Mouse (Mus musculus): ENCODE results near the gene Rin2. TPM values are rescaled to one million over a fixed set of nuclear protein-coding genes. Genes with fewer than 3 reads are reported as not detected.

The Rin2 gene
- polyA plus RNA-seq, 1 experiment from 2014 or later = 55.2 TPM

DNA sequence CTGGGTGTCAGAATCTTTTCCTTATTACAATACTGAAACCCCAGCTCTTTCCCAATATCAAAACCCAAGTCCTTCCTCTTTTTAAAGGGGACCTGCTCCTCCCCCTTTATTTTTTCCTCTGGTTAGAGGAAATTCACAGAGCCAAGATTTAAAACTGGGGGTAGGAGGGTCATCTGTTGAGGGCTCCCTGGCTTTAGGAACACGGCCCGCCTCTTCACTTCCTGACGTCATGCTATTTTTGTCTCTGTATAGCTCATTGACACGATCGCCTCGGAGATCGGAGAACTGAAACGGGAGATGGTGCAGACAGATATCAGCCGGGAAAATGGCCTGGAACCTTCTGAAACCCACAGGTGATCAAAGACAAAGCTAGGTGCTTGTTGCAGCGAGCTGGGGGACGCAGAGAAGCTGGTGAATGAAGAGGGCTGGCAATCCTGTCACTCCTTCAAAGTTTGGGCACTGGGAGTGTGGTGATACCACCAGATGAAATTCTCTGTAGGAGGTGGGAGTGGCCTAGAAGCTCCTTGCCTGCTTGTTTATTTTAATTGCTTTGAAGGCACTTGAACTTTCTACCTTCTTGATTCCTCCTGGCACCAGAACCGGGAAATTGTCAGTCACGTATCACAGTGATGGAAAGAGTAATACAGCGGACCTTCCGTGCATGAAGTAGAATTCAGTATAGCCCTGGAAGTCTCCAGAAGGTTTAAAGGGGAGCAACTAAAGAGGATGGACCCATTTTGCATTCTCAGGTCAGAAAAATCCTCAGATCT is 147.2 kb downstream of the Rin2 start:
- Histone ChIP-seq H3K9me3 (ENCODE audit: low read length) (no peaks in the 10 kb centered on the region), H3K4me2 (replicated peaks; ENCODE audit: low read depth, low read length) (peak overlapping the region; percentile 45), H3K27me3 (replicated peaks; ENCODE audit: insufficient read depth, low read length) (no peaks in the 10 kb centered on the region), H3K4me3 (ENCODE audit: low read depth, low read length) (peak overlapping the region; percentile 24), H3K9ac (replicated peaks; ENCODE audit: low read depth) (peak overlapping the region; percentile 16; the same call in 1 of the 2 replicates), H3K27ac (ENCODE audit: low read length) (peak overlapping the region; percentile 77), H3K4me1 (ENCODE audit: insufficient read depth, low read depth, low read length) (peaks cover 5% of the 10 kb centered on the region; the same call in 1 of the 2 replicates), H3K36me3 (ENCODE audit: insufficient read depth, low read length) (no peaks in the 10 kb centered on the region)
- peak; percentile 91 for DNase-seq (ENCODE audit: low spot score)
- WGBS = 34% methylated on average over 15 of the region's 15 CpGs
- ATAC-seq = peak; percentile 64
- no peak; the same call in 1 of the 2 replicates for TF ChIP-seq EP300 (IDR thresholded peaks at IDR 0.05)
- no peak for TF ChIP-seq CTCF (IDR thresholded peaks at IDR 0.05)

DNA sequence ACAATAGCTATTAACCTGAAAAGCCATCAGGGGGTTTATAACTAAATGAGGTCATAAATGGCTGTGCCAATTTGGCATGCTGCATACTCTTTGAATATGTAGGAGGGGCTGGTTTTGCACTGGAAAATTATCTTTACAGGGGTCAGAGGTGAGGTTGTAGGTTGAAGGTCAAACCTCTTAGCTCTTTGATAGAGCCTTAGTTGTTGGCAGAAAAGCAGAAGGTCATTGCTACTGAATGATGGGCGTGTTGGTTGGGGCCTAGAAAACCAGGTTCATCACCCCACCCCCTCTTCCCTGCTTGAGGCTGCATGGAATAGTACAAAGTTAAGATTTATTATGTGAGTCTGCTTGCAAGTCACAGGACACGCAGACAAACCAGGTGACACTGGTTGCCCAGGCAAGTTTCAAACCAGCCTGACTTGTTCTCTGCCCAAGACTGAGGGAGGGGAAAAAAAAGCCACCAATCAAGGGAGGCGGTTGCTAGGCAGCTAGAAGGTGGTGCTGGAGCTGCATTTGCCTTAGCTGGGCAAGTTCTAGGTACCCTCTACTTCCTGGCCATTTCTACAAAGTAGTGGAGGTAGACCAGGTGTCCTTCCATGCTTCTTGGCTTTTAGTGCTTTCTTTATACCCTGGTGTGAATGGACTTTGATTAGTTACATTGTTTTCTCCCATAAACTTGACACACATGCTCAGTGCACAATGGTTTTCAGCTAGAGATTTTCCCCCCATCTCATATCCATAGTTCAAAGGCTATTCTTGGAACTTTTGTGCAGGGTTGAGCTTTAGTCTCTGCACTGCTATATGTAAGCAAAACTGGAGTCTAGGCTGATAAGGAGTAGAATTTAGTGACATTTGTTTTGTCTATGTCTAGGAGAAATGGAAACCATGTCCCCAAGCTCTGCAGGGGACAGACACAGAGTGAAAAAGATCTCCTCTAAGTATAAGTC is 148.0 kb downstream of the Rin2 start:
- Histone ChIP-seq H3K4me1 (ENCODE audit: insufficient read depth, low read depth, low read length) (peaks cover 5% of the 10 kb centered on the region; the same call in 1 of the 2 replicates), H3K9ac (replicated peaks; ENCODE audit: low read depth) (0 out of 2 replicates have a peak overlapping the region, but pooled peaks have one; percentile 16), H3K4me2 (replicated peaks; ENCODE audit: low read depth, low read length) (peak overlapping the region; percentile 45; the same call in 1 of the 2 replicates), H3K9me3 (ENCODE audit: low read length) (no peaks in the 10 kb centered on the region), H3K36me3 (ENCODE audit: insufficient read depth, low read length) (no peaks in the 10 kb centered on the region), H3K27ac (ENCODE audit: low read length) (peak overlapping the region; percentile 77; the same call in 1 of the 2 replicates), H3K4me3 (ENCODE audit: low read depth, low read length) (no peak overlapping the region; the same call in 1 of the 2 replicates), H3K27me3 (replicated peaks; ENCODE audit: insufficient read depth, low read length) (no peaks in the 10 kb centered on the region)
- 65% methylated on average over 3 of the region's 3 CpGs for WGBS
- TF ChIP-seq EP300 (IDR thresholded peaks at IDR 0.05) (0 out of 2 replicates have a peak, but pooled peaks have one; percentile 8), CTCF (IDR thresholded peaks at IDR 0.05) (no peak)
- ATAC-seq (peak; percentile 77), DNase-seq (ENCODE audit: low spot score) (peak; percentile 75)

DNA sequence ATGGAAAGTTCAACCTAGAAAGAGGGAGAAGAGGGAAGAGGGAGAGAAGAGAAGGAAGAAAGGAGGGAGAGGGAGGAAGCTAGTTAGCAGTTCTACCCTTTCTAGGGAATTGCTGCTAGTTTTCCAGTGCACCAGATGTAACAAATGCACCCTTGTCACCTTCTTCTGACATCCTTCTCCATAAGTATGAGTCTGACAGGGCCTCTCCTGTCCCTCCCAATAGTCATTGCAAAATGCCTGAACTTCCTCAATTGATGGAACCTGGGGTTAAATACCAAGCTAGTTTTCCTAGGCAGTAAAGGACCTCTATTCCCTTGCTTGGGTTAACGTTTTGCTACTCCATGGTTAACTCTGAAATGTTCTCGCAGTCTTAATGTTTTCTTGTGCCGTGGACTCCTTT is 149.7 kb downstream of the Rin2 start:
- DNase-seq (ENCODE audit: low spot score) = peak; percentile 28

DNA sequence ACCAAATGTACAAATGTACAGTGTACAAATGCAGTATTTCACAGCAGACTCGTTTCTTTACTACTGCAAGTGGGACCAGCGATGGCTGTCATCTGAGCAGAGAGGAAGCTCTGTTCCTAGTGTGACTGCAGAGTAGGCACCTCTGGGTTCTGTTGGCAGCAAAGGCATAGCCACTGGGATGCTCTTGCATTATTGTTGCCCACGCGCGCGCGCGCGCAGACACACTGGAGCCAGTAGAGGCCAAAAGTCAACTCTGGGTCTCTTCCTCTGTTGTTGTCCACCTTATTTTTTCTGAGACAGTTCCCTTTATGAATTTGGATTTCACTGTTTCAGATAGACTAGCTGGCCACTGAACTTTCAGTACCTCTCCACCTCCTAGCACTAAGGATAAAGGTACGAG is 150.2 kb downstream of the Rin2 start:
- no peak overlapping the region for H3K4me3 ChIP-seq (ENCODE audit: low read depth, low read length)
- WGBS = 97% methylated on average over 10 of the region's 10 CpGs
- H3K27me3 ChIP-seq (replicated peaks; ENCODE audit: insufficient read depth, low read length) = no peaks in the 10 kb centered on the region
- no peak for ATAC-seq
- H3K4me1 ChIP-seq (ENCODE audit: insufficient read depth, low read depth, low read length) = peaks cover 5% of the 10 kb centered on the region; the same call in 1 of the 2 replicates
- DNase-seq (ENCODE audit: low spot score) = no peak
- no peak overlapping the region for H3K9ac ChIP-seq (replicated peaks; ENCODE audit: low read depth)
- H3K27ac ChIP-seq (ENCODE audit: low read length) = no peak overlapping the region
- no peak overlapping the region for H3K4me2 ChIP-seq (replicated peaks; ENCODE audit: low read depth, low read length)
- H3K36me3 ChIP-seq (ENCODE audit: insufficient read depth, low read length) = no peaks in the 10 kb centered on the region
- no peak for TF ChIP-seq CTCF (IDR thresholded peaks at IDR 0.05)
- no peak for TF ChIP-seq EP300 (IDR thresholded peaks at IDR 0.05)
- H3K9me3 ChIP-seq (ENCODE audit: low read length) = no peaks in the 10 kb centered on the region

More for the DNA sequence above, 149.7 kb downstream of the Rin2 start:
- Histone ChIP-seq H3K36me3 (ENCODE audit: insufficient read depth, low read length) (no peaks in the 10 kb centered on the region), H3K4me2 (replicated peaks; ENCODE audit: low read depth, low read length) (no peak overlapping the region), H3K9ac (replicated peaks; ENCODE audit: low read depth) (no peak overlapping the region), H3K27ac (ENCODE audit: low read length) (no peak overlapping the region), H3K27me3 (replicated peaks; ENCODE audit: insufficient read depth, low read length) (no peaks in the 10 kb centered on the region), H3K4me3 (ENCODE audit: low read depth, low read length) (no peak overlapping the region), H3K4me1 (ENCODE audit: insufficient read depth, low read depth, low read length) (peaks cover 5% of the 10 kb centered on the region; the same call in 1 of the 2 replicates), H3K9me3 (ENCODE audit: low read length) (no peaks in the 10 kb centered on the region)
- WGBS = 86% methylated on average over 3 of the region's 3 CpGs
- ATAC-seq = no peak
- no peak for TF ChIP-seq CTCF (IDR thresholded peaks at IDR 0.05)
- no peak for TF ChIP-seq EP300 (IDR thresholded peaks at IDR 0.05)

DNA sequence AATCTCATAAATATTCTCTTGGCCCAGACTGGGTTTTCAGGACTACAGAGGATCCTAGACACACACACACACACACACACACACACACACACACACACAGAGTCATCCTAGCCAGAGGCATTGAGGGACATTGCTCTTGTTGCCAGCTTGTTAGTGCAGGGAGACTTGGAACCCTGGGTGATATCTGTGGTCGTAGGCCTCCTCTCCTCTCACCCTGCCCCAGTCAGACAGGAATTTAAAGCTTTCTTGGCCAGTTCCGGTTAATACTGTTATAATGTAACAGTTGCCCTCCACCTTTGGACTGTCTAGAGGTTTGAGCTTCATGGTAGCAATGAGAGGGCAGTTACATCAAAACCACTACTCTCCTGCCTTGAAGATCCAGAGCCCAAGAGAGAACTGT is 152.9 kb downstream of the Rin2 start:
- TF ChIP-seq CTCF (IDR thresholded peaks at IDR 0.05) (no peak), EP300 (IDR thresholded peaks at IDR 0.05) (no peak)
- H3K4me3 ChIP-seq (ENCODE audit: low read depth, low read length) = no peak overlapping the region
- ATAC-seq (no peak), DNase-seq (ENCODE audit: low spot score) (no peak)
- no peaks in the 10 kb centered on the region for H3K36me3 ChIP-seq (ENCODE audit: insufficient read depth, low read length)
- H3K4me2 ChIP-seq (replicated peaks; ENCODE audit: low read depth, low read length) = no peak overlapping the region
- no peaks in the 10 kb centered on the region for H3K27me3 ChIP-seq (replicated peaks; ENCODE audit: insufficient read depth, low read length)
- WGBS = 70% methylated on average over 2 of the region's 2 CpGs
- H3K27ac ChIP-seq (ENCODE audit: low read length) = no peak overlapping the region
- no peaks in the 10 kb centered on the region for H3K9me3 ChIP-seq (ENCODE audit: low read length)
- no peak overlapping the region for H3K9ac ChIP-seq (replicated peaks; ENCODE audit: low read depth)
- peaks cover 11% of the 10 kb centered on the region; the same call in 1 of the 2 replicates for H3K4me1 ChIP-seq (ENCODE audit: insufficient read depth, low read depth, low read length)

DNA sequence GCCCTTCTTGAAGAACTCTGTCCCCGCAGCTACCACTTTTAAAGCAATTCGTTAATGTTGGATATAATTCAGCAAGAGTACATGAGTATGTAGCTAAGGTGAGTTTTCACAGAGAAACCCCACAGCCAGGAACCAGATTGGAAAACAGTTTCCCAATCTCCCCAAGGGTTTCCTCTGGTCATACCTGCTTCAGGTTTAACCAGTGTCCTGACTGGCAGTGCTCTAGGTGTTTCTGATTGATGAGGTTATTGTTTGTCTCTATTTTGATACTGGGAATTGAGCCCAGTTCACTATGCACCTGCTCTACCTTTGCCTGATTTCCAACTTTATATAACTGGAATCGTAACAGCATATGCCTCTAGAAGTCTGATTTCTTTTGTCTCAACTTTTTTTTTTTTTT is 153.6 kb downstream of the Rin2 start:
- H3K27me3 ChIP-seq (replicated peaks; ENCODE audit: insufficient read depth, low read length) = no peaks in the 10 kb centered on the region
- H3K4me1 ChIP-seq (ENCODE audit: insufficient read depth, low read depth, low read length) = peaks cover 17% of the 10 kb centered on the region; the same call in 1 of the 2 replicates
- no peak for TF ChIP-seq EP300 (IDR thresholded peaks at IDR 0.05)
- no peak for TF ChIP-seq CTCF (IDR thresholded peaks at IDR 0.05)
- 80% methylated on average over 3 of the region's 3 CpGs for WGBS
- H3K4me3 ChIP-seq (ENCODE audit: low read depth, low read length) = no peak overlapping the region
- DNase-seq (ENCODE audit: low spot score) = no peak
- no peak overlapping the region for H3K27ac ChIP-seq (ENCODE audit: low read length)
- no peak overlapping the region for H3K9ac ChIP-seq (replicated peaks; ENCODE audit: low read depth)
- no peaks in the 10 kb centered on the region for H3K36me3 ChIP-seq (ENCODE audit: insufficient read depth, low read length)
- no peaks in the 10 kb centered on the region for H3K9me3 ChIP-seq (ENCODE audit: low read length)
- no peak overlapping the region for H3K4me2 ChIP-seq (replicated peaks; ENCODE audit: low read depth, low read length)
- no peak for ATAC-seq

Data from lung, postnatal 0 days (tissue).